14 mouse cellular contexts compared by ENCODE assay signal in genomic region chr4:127258186-127258897, GRCm38 (mm10). TPM values are rescaled to one million over a fixed set of nuclear protein-coding genes. Genes with fewer than 3 reads are reported as not detected.
DNase-seq lines count a peak whose midpoint lies in the region; ATAC-seq lines count a peak whose summit lies in the region.
"Had no signal": no experiment of that assay in that cellular context is flagged by ENCODE, and none has a peak within 500 bp of the region (broad histone marks: within the 10 kb centered on the region; RNA-seq: fewer than 3 reads in every experiment).

No protein-coding gene starts in this region.

- H3K9me3 ChIP-seq in midbrain, embryonic 11.5 days (ENCODE audit: control insufficient read depth, low read length), result no peaks in the 10 kb centered on the region
- H3K9me3 ChIP-seq in midbrain, embryonic 15.5 days, result no peaks in the 10 kb centered on the region
- 0 out of 2 replicates have a peak, but pooled peaks cover 5% of the 10 kb centered on the region for H3K9me3 ChIP-seq in heart, embryonic 13.5 days
- no peaks in the 10 kb centered on the region for H3K9me3 ChIP-seq in liver, embryonic 11.5 days (ENCODE audit: control insufficient read depth, low read length)
- H3K9me3 ChIP-seq: hindbrain, embryonic 12.5 days; limb, embryonic 13.5 days had no signal

- 60% methylated on average over 12 of the region's 12 CpGs for WGBS in midbrain, embryonic 11.5 days
- 66% methylated on average over 12 of the region's 12 CpGs for WGBS in midbrain, embryonic 15.5 days
- 20% methylated on average over 12 of the region's 12 CpGs for WGBS in heart, embryonic 13.5 days
- 29% methylated on average over 12 of the region's 12 CpGs for WGBS in liver, embryonic 11.5 days

- H3K4me2 ChIP-seq in midbrain, embryonic 11.5 days, result no peak overlapping the region
- no peak overlapping the region for H3K4me2 ChIP-seq in midbrain, embryonic 15.5 days
- H3K4me2 ChIP-seq in heart, embryonic 13.5 days, result peak overlapping the region; percentile 33
- no peak overlapping the region for H3K4me2 ChIP-seq in liver, embryonic 11.5 days
- H3K4me2 ChIP-seq: hindbrain, embryonic 12.5 days; limb, embryonic 13.5 days had no signal

- no peaks in the 10 kb centered on the region for H3K36me3 ChIP-seq in midbrain, embryonic 11.5 days (ENCODE audit: control insufficient read depth, insufficient read depth, low read length)
- H3K36me3 ChIP-seq in midbrain, embryonic 15.5 days (replicated peaks), result no peaks in the 10 kb centered on the region
- H3K36me3 ChIP-seq in heart, embryonic 13.5 days, result no peaks in the 10 kb centered on the region
- H3K36me3 ChIP-seq in liver, embryonic 11.5 days (ENCODE audit: control insufficient read depth, insufficient read depth, low read length), result no peaks in the 10 kb centered on the region
- H3K36me3 ChIP-seq: hindbrain, embryonic 12.5 days; limb, embryonic 13.5 days had no signal

- no peak overlapping the region for H3K9ac ChIP-seq in midbrain, embryonic 11.5 days (ENCODE audit: low read length)
- H3K9ac ChIP-seq in midbrain, embryonic 15.5 days, result no peak overlapping the region
- H3K9ac ChIP-seq in heart, embryonic 13.5 days, result peak overlapping the region; percentile 37
- H3K9ac ChIP-seq in liver, embryonic 11.5 days (ENCODE audit: low read depth, low read length), result no peak overlapping the region
- H3K9ac ChIP-seq: hindbrain, embryonic 12.5 days; limb, embryonic 13.5 days had no signal

- peak; percentile 57 for DNase-seq in midbrain, embryonic 11.5 days (ENCODE audit: low spot score, missing footprints)
- DNase-seq in liver, embryonic 11.5 days (ENCODE audit: low spot score), result peak; percentile 44
- peak; percentile 70 for DNase-seq in lung, postnatal 14 days
- DNase-seq in embryo, embryonic 10 days (ENCODE audit: low spot score), result no peak
- DNase-seq in ovary, postnatal 10 days (ENCODE audit: low spot score), result no peak
- no peak for DNase-seq in right cerebral cortex, postnatal 10 days (ENCODE audit: low spot score in 2 of 2)
- DNase-seq: adrenal gland, postnatal 14 days; cerebellum, postnatal 36 days; thymus, adult 2 months had no signal

- no peaks in the 10 kb centered on the region for H3K4me1 ChIP-seq in midbrain, embryonic 11.5 days (ENCODE audit: control insufficient read depth, insufficient read depth, low read length)
- H3K4me1 ChIP-seq in midbrain, embryonic 15.5 days, result no peaks in the 10 kb centered on the region
- H3K4me1 ChIP-seq in heart, embryonic 13.5 days, result peaks cover 34% of the 10 kb centered on the region
- peaks cover 3% of the 10 kb centered on the region; the same call in 1 of the 2 replicates for H3K4me1 ChIP-seq in liver, embryonic 11.5 days (replicated peaks; ENCODE audit: control insufficient read depth, insufficient read depth, low read length)
- H3K4me1 ChIP-seq: hindbrain, embryonic 12.5 days; limb, embryonic 13.5 days had no signal

- no peak for ATAC-seq in midbrain, embryonic 11.5 days (ENCODE audit: low FRiP score)
- ATAC-seq in midbrain, embryonic 15.5 days (replicated peaks), result no peak
- ATAC-seq in heart, embryonic 13.5 days (ENCODE audit: extremely low read depth, insufficient number of reproducible peaks, low FRiP score, low TSS enrichment), result no peak
- peak; percentile 20 for ATAC-seq in liver, embryonic 11.5 days (replicated peaks; ENCODE audit: low FRiP score)

- H3K27me3 ChIP-seq in midbrain, embryonic 11.5 days (ENCODE audit: control insufficient read depth, insufficient read depth, low read length), result no peaks in the 10 kb centered on the region
- no peaks in the 10 kb centered on the region for H3K27me3 ChIP-seq in midbrain, embryonic 15.5 days (replicated peaks)
- H3K27me3 ChIP-seq in heart, embryonic 13.5 days (replicated peaks), result peaks cover 16% of the 10 kb centered on the region
- H3K27me3 ChIP-seq in liver, embryonic 11.5 days (replicated peaks; ENCODE audit: control insufficient read depth, insufficient read depth, low read length), result no peaks in the 10 kb centered on the region
- H3K27me3 ChIP-seq: hindbrain, embryonic 12.5 days; limb, embryonic 13.5 days had no signal

- H3K27ac ChIP-seq in midbrain, embryonic 11.5 days (ENCODE audit: low read depth, low read length), result no peak overlapping the region
- H3K27ac ChIP-seq in midbrain, embryonic 15.5 days, result no peak overlapping the region
- peak overlapping the region; percentile 54 for H3K27ac ChIP-seq in heart, embryonic 13.5 days (replicated peaks)
- no peak overlapping the region for H3K27ac ChIP-seq in liver, embryonic 11.5 days (ENCODE audit: low read depth, low read length)
- H3K27ac ChIP-seq: hindbrain, embryonic 12.5 days; kidney, postnatal 0 days; limb, embryonic 13.5 days had no signal

- H3K4me3 ChIP-seq in midbrain, embryonic 11.5 days (ENCODE audit: low read depth, low read length), result no peak overlapping the region
- H3K4me3 ChIP-seq in midbrain, embryonic 15.5 days, result no peak overlapping the region
- H3K4me3 ChIP-seq in heart, embryonic 13.5 days, result no peak overlapping the region
- no peak overlapping the region for H3K4me3 ChIP-seq in liver, embryonic 11.5 days (ENCODE audit: low read depth, low read length)
- H3K4me3 ChIP-seq: hindbrain, embryonic 12.5 days; limb, embryonic 13.5 days had no signal

RNA-seq across cellular contexts. Expression of gene Smim12, which starts 14.8 kb away (rescaled TPM):
- 54.5 and 60.0 TPM in 2 replicates for polyA plus RNA-seq in midbrain, embryonic 11.5 days (2014; fragmentation: Nextera tagmentation; extraction: Ambion mirVana)
- 43.5 and 49.1 TPM in 2 replicates for polyA plus RNA-seq in midbrain, embryonic 15.5 days (2015; fragmentation: Nextera tagmentation; extraction: Ambion mirVana)
- 57.3 and 61.5 TPM in 2 replicates for polyA plus RNA-seq in heart, embryonic 13.5 days (2015; fragmentation: Nextera tagmentation; extraction: Ambion mirVana)
- polyA plus RNA-seq in liver, embryonic 11.5 days (2014; fragmentation: Nextera tagmentation; extraction: Ambion mirVana), result 56.5 and 56.9 TPM in 2 replicates

RNA-seq across cellular contexts. Expression of gene Gja4, which starts 55.5 kb away (rescaled TPM):
- 18.3 and 20.1 TPM in 2 replicates for polyA plus RNA-seq in midbrain, embryonic 11.5 days (2014; fragmentation: Nextera tagmentation; extraction: Ambion mirVana)
- 21.0 and 23.1 TPM in 2 replicates for polyA plus RNA-seq in midbrain, embryonic 15.5 days (2015; fragmentation: Nextera tagmentation; extraction: Ambion mirVana)
- 29.5 and 32.9 TPM in 2 replicates for polyA plus RNA-seq in heart, embryonic 13.5 days (2015; fragmentation: Nextera tagmentation; extraction: Ambion mirVana)
- 4.4 and 5.5 TPM in 2 replicates for polyA plus RNA-seq in liver, embryonic 11.5 days (2014; fragmentation: Nextera tagmentation; extraction: Ambion mirVana)

Comparison
In these comparisons a context has a peak if more than half of its experiments do, and no peak if none do; other contexts are left out.
1. DNase-seq: peak in midbrain, embryonic 11.5 days (single experiment), liver, embryonic 11.5 days (single experiment) and lung, postnatal 14 days (single experiment); none in embryo, embryonic 10 days (single experiment), ovary, postnatal 10 days (single experiment) and right cerebral cortex, postnatal 10 days (0 of 2).